Mouse (Mus musculus): Measurements from ENCODE around the gene Bet1. TPM values are rescaled to one million over a fixed set of nuclear protein-coding genes. Genes with fewer than 3 reads are reported as not detected.

Bet1 gene
- polyA plus RNA-seq, 1 experiment from 2014 or later = 26.5 TPM

- H3K4me1 ChIP-seq (ENCODE audit: control insufficient read depth, insufficient read depth, low read length) = no peaks in the 10 kb centered on the region
- H3K9me3 ChIP-seq (replicated peaks; ENCODE audit: control insufficient read depth, low read length, poor library complexity, severe bottlenecking) = no peaks in the 10 kb centered on the region
- H3K36me3 ChIP-seq (ENCODE audit: control insufficient read depth, insufficient read depth, low read length) = no peaks in the 10 kb centered on the region
- no peak overlapping the region for H3K27ac ChIP-seq (ENCODE audit: low read length)
- H3K9ac ChIP-seq (ENCODE audit: low read depth, low read length) = no peak overlapping the region
- H3K27me3 ChIP-seq (ENCODE audit: control insufficient read depth, insufficient read depth, low read depth, low read length) = no peaks in the 10 kb centered on the region
- no peak for ATAC-seq
- 100% methylated on average over 1 of the region's 1 CpGs for WGBS
- H3K4me3 ChIP-seq (ENCODE audit: low read depth, low read length) = no peak overlapping the region
- no peak overlapping the region for H3K4me2 ChIP-seq (ENCODE audit: low read length)
Observed at GRCm38 (mm10) chr6:4047200-4047599, 39.6 kb downstream of the Bet1 start.

- H3K4me3 ChIP-seq (ENCODE audit: low read depth, low read length) = no peak overlapping the region
- no peak overlapping the region for H3K9ac ChIP-seq (ENCODE audit: low read depth, low read length)
- no peaks in the 10 kb centered on the region for H3K9me3 ChIP-seq (replicated peaks; ENCODE audit: control insufficient read depth, low read length, poor library complexity, severe bottlenecking)
- no peaks in the 10 kb centered on the region for H3K36me3 ChIP-seq (ENCODE audit: control insufficient read depth, insufficient read depth, low read length)
- no peak overlapping the region for H3K27ac ChIP-seq (ENCODE audit: low read length)
- H3K27me3 ChIP-seq (ENCODE audit: control insufficient read depth, insufficient read depth, low read depth, low read length) = no peaks in the 10 kb centered on the region
- no peak overlapping the region for H3K4me2 ChIP-seq (ENCODE audit: low read length)
- no peaks in the 10 kb centered on the region for H3K4me1 ChIP-seq (ENCODE audit: control insufficient read depth, insufficient read depth, low read length)
- WGBS = 83% methylated on average over 1 of the region's 1 CpGs
- no peak for ATAC-seq
Observed at GRCm38 (mm10) chr6:4041821-4042220, 45.0 kb downstream of the Bet1 start.

- Histone ChIP-seq H3K27me3 (ENCODE audit: control insufficient read depth, insufficient read depth, low read depth, low read length) (no peaks in the 10 kb centered on the region), H3K9ac (ENCODE audit: low read depth, low read length) (no peak overlapping the region), H3K4me1 (ENCODE audit: control insufficient read depth, insufficient read depth, low read length) (no peaks in the 10 kb centered on the region), H3K4me2 (ENCODE audit: low read length) (no peak overlapping the region), H3K9me3 (replicated peaks; ENCODE audit: control insufficient read depth, low read length, poor library complexity, severe bottlenecking) (no peaks in the 10 kb centered on the region), H3K4me3 (ENCODE audit: low read depth, low read length) (no peak overlapping the region), H3K36me3 (ENCODE audit: control insufficient read depth, insufficient read depth, low read length) (no peaks in the 10 kb centered on the region), H3K27ac (ENCODE audit: low read length) (no peak overlapping the region)
- 83% methylated on average over 3 of the region's 3 CpGs for WGBS
- ATAC-seq = no peak
Observed at GRCm38 (mm10) chr6:4030956-4031355, 55.8 kb downstream of the Bet1 start.

Other genes starting within 250 kb of the Bet1 start
- gene Tfpi2, start 98.1 kb downstream of the Bet1 start, polyA plus RNA-seq (2015; fragmentation: Nextera tagmentation; extraction: Ambion mirVana) = 0.34 and 0.40 TPM in 2 replicates
- gene Gngt1, start 93.2 kb downstream of the Bet1 start, polyA plus RNA-seq (2015; fragmentation: Nextera tagmentation; extraction: Ambion mirVana) = 0.24 TPM in 1 of 2 replicates, not detected in the other
- 21.8 and 22.8 TPM in 2 replicates for gene Gng11, start 83.1 kb downstream of the Bet1 start, polyA plus RNA-seq (2015; fragmentation: Nextera tagmentation; extraction: Ambion mirVana)